Mouse (Mus musculus): ENCODE data around the gene Hist1h3g.

DNA sequence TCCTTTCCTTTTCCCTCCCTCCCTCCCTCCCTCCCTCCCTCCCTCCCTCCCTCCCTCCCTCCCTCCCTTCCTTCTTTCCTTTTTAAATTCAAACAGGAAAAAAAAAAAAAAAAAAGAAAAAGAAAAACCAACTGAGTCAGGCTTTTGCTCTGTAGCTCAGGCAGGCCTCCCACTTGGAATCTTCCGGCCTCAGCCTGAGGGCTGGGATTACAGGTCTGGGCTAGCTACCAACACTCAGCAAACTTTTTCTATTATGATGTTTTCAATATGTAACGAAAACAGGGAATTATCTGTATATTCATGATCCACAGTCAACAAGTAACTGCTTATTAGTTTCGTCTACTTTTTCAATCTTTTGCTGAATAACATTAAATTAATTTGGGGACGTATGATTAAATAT is 32.3 kb upstream of the Hist1h3g start:
- TF ChIP-seq FLI1 (IDR thresholded peaks at IDR 0.05; ENCODE audit: low read length) (no peak), GATA1 (IDR thresholded peaks at IDR 0.05; ENCODE audit: borderline replicate concordance, low read length) (no peak)

Data from megakaryocyte, embryonic 14.5 days (primary cell).